Mouse (Mus musculus): ENCODE results near the gene Nceh1. TPM values are rescaled to one million over a fixed set of nuclear protein-coding genes. Genes with fewer than 3 reads are reported as not detected.

Nceh1 gene
- polyA plus RNA-seq, 1 experiment from 2014 or later: 3.0 TPM

DNA sequence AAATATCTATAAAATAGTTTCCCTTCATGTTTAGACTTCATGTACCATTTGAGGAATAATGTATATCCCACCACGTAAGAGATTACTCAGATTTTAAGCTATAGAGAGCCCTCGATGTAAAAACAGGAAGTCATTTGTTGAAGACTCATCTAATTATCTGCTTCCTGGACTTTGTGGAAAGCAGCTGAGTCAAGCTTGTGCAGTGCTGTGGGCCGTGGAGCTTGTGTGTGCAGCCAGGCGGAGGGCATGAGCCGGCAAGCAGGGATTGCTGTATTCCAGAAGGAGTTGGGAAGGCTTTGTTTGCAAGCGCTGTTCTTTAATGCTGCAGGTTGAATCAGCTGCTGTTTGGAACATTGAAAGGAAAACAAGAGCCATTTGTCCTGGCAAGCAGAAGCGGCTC is 27.5 kb downstream of the Nceh1 start:
- H3K4me2 ChIP-seq (replicated peaks; ENCODE audit: low read depth, low read length): no peak overlapping the region
- no peaks in the 10 kb centered on the region; the same call in 1 of the 2 replicates for H3K4me1 ChIP-seq (replicated peaks; ENCODE audit: control insufficient read depth, insufficient read depth, low read length)
- no peak for DNase-seq (ENCODE audit: low spot score)
- 64% methylated on average over 7 of the region's 7 CpGs for WGBS
- H3K9ac ChIP-seq (ENCODE audit: low read depth, low read length): no peak overlapping the region
- no peaks in the 10 kb centered on the region for H3K9me3 ChIP-seq (ENCODE audit: control insufficient read depth, low read length)
- H3K36me3 ChIP-seq (ENCODE audit: control insufficient read depth, insufficient read depth, low read length): no peaks in the 10 kb centered on the region
- no peak overlapping the region for H3K4me3 ChIP-seq (ENCODE audit: low read depth, low read length)
- H3K27me3 ChIP-seq (ENCODE audit: control insufficient read depth, insufficient read depth, low read length): no peaks in the 10 kb centered on the region
- H3K27ac ChIP-seq (ENCODE audit: low read depth, low read length): no peak overlapping the region
- no peak for ATAC-seq (ENCODE audit: low FRiP score)

DNA sequence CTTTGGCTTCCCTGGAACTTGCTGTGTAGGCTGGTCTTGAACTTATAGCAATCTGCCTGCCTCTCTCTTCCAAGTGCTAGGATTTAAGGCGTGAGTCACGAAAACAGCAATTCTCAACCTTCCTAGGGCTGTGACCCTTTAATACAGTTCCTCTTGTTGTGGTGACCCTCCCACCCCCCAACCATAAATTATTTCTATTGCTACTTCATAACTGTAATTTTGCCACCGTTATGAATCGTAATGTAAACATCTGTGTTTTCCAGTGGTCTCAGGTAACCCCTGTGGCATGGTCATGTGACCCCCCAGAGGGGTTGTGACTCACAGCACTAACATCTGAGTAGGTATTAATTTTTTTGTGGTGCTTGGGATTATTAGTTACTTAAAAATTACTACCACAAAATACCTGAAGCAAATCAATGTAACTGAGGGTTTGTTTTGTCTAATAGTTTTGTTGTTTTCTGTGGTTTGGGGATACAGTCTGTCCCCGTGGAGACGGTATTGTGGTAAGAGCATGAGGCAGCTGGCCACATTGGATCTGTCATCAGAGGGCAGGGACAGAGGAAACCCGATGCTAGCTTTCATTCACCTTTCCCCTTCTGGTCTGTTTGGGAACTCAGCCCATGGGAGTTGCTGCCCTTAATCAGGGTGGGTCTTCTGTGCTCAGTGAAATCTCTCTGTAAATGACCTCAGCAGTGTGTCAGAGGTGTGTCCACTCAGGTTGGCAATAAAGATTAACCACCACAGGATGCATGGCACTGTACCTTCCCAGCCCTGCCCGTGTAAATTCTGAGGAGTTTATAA is 31.5 kb downstream of the Nceh1 start:
- Histone ChIP-seq H3K36me3 (ENCODE audit: control insufficient read depth, insufficient read depth, low read length) (no peaks in the 10 kb centered on the region), H3K4me3 (ENCODE audit: low read depth, low read length) (no peak overlapping the region), H3K4me2 (replicated peaks; ENCODE audit: low read depth, low read length) (no peak overlapping the region), H3K27ac (ENCODE audit: low read depth, low read length) (no peak overlapping the region), H3K9ac (ENCODE audit: low read depth, low read length) (no peak overlapping the region), H3K4me1 (replicated peaks; ENCODE audit: control insufficient read depth, insufficient read depth, low read length) (no peaks in the 10 kb centered on the region), H3K9me3 (ENCODE audit: control insufficient read depth, low read length) (no peaks in the 10 kb centered on the region), H3K27me3 (ENCODE audit: control insufficient read depth, insufficient read depth, low read length) (no peaks in the 10 kb centered on the region)
- ATAC-seq (ENCODE audit: low FRiP score) (no peak), DNase-seq (ENCODE audit: low spot score) (no peak)
- WGBS: 77% methylated on average over 8 of the region's 8 CpGs

DNA sequence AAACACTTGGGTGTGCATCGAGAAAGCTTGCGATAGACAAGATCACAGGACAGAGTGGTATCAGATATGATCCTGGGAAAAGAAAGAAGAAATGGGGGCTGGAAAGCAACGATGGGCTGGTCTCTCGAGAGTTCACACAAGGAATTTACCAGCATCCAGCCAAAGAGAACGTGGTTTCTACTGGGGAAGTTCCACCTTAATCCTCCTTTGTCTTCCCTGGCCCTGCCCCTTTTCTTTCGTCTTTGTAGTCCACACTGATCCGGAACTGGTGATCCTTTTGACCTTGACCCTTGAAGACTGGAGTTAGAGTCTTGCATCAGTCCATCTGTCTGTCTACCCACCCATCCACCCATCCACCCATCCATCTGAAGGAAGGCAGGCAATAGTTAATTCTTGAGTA is 34.6 kb downstream of the Nceh1 start:
- Histone ChIP-seq H3K27ac (ENCODE audit: low read depth, low read length) (no peak overlapping the region), H3K4me1 (replicated peaks; ENCODE audit: control insufficient read depth, insufficient read depth, low read length) (no peaks in the 10 kb centered on the region), H3K4me3 (ENCODE audit: low read depth, low read length) (no peak overlapping the region), H3K4me2 (replicated peaks; ENCODE audit: low read depth, low read length) (no peak overlapping the region), H3K36me3 (ENCODE audit: control insufficient read depth, insufficient read depth, low read length) (no peaks in the 10 kb centered on the region), H3K27me3 (ENCODE audit: control insufficient read depth, insufficient read depth, low read length) (no peaks in the 10 kb centered on the region), H3K9me3 (ENCODE audit: control insufficient read depth, low read length) (no peaks in the 10 kb centered on the region), H3K9ac (ENCODE audit: low read depth, low read length) (no peak overlapping the region)
- DNase-seq (ENCODE audit: low spot score): no peak
- 87% methylated on average over 7 of the region's 7 CpGs for WGBS
- ATAC-seq (ENCODE audit: low FRiP score): no peak

DNA sequence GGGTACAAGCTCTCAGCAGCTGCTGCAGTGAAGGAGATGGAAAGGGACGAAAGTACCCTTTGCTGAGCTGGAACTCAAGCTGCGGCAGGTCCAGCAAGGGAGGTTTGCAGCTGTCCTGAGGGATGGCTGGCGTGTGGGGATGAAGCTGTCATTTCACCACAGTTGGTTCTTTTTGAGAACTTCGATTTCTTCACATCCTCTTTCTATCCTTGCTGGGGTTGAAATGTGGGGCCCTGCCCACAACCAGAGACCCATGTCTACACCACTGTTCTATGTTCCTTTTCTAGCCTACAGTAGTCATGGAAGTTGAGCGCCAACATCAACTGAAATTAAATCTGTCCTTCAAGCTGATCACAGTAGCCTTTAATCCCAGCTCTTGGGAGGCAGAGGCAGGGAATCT is 35.8 kb downstream of the Nceh1 start:
- Histone ChIP-seq H3K4me2 (replicated peaks; ENCODE audit: low read depth, low read length) (no peak overlapping the region), H3K36me3 (ENCODE audit: control insufficient read depth, insufficient read depth, low read length) (no peaks in the 10 kb centered on the region), H3K4me3 (ENCODE audit: low read depth, low read length) (no peak overlapping the region), H3K27ac (ENCODE audit: low read depth, low read length) (no peak overlapping the region), H3K9me3 (ENCODE audit: control insufficient read depth, low read length) (no peaks in the 10 kb centered on the region), H3K27me3 (ENCODE audit: control insufficient read depth, insufficient read depth, low read length) (no peaks in the 10 kb centered on the region), H3K4me1 (replicated peaks; ENCODE audit: control insufficient read depth, insufficient read depth, low read length) (no peaks in the 10 kb centered on the region), H3K9ac (ENCODE audit: low read depth, low read length) (no peak overlapping the region)
- ATAC-seq (ENCODE audit: low FRiP score) (no peak), DNase-seq (ENCODE audit: low spot score) (no peak)
- WGBS: 88% methylated on average over 5 of the region's 5 CpGs

- Histone ChIP-seq H3K27me3 (ENCODE audit: control insufficient read depth, insufficient read depth, low read length) (no peaks in the 10 kb centered on the region), H3K27ac (ENCODE audit: low read depth, low read length) (no peak overlapping the region), H3K4me1 (replicated peaks; ENCODE audit: control insufficient read depth, insufficient read depth, low read length) (no peaks in the 10 kb centered on the region), H3K9ac (ENCODE audit: low read depth, low read length) (no peak overlapping the region), H3K9me3 (ENCODE audit: control insufficient read depth, low read length) (no peaks in the 10 kb centered on the region), H3K4me2 (replicated peaks; ENCODE audit: low read depth, low read length) (no peak overlapping the region), H3K4me3 (ENCODE audit: low read depth, low read length) (no peak overlapping the region), H3K36me3 (ENCODE audit: control insufficient read depth, insufficient read depth, low read length) (no peaks in the 10 kb centered on the region)
- 67% methylated on average over 2 of the region's 2 CpGs for WGBS
- no peak for DNase-seq (ENCODE audit: low spot score)
- ATAC-seq (ENCODE audit: low FRiP score): no peak
These were observed 39.3 kb downstream of the Nceh1 start for GRCm38 (mm10) chr3:27222052-27222451.

DNA sequence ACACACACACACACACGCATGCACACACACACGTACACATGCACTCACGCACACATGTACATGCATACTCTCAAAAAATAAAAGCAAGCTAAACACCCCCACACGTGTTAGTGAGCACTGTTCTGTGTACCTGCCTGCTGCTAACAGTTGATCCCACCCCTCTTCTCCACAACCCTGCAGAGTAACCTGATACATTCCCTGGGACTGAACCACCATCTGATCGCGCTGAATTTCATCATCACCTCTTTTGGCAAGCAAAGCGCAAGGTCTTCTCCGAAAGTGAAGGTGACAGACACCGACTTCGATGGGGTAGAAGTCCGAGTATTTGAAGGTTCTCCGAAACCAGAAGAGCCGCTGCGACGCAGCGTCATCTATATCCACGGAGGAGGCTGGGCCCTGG is 39.7 kb downstream of the Nceh1 start:
- H3K9me3 ChIP-seq (ENCODE audit: control insufficient read depth, low read length): no peaks in the 10 kb centered on the region
- no peak for DNase-seq (ENCODE audit: low spot score)
- H3K9ac ChIP-seq (ENCODE audit: low read depth, low read length): no peak overlapping the region
- no peak overlapping the region for H3K4me3 ChIP-seq (ENCODE audit: low read depth, low read length)
- no peak for ATAC-seq (ENCODE audit: low FRiP score)
- no peaks in the 10 kb centered on the region for H3K27me3 ChIP-seq (ENCODE audit: control insufficient read depth, insufficient read depth, low read length)
- H3K4me2 ChIP-seq (replicated peaks; ENCODE audit: low read depth, low read length): no peak overlapping the region
- H3K4me1 ChIP-seq (replicated peaks; ENCODE audit: control insufficient read depth, insufficient read depth, low read length): no peaks in the 10 kb centered on the region
- 80% methylated on average over 17 of the region's 17 CpGs for WGBS
- no peaks in the 10 kb centered on the region for H3K36me3 ChIP-seq (ENCODE audit: control insufficient read depth, insufficient read depth, low read length)
- H3K27ac ChIP-seq (ENCODE audit: low read depth, low read length): no peak overlapping the region

GRCm38 (mm10) chr3:27227629-27228453 is 45.1 kb downstream of the Nceh1 start:
- Histone ChIP-seq H3K27me3 (ENCODE audit: control insufficient read depth, insufficient read depth, low read length) (no peaks in the 10 kb centered on the region), H3K9ac (ENCODE audit: low read depth, low read length) (no peak overlapping the region), H3K27ac (ENCODE audit: low read depth, low read length) (no peak overlapping the region), H3K4me3 (ENCODE audit: low read depth, low read length) (no peak overlapping the region), H3K4me2 (replicated peaks; ENCODE audit: low read depth, low read length) (no peak overlapping the region), H3K4me1 (replicated peaks; ENCODE audit: control insufficient read depth, insufficient read depth, low read length) (no peaks in the 10 kb centered on the region), H3K9me3 (ENCODE audit: control insufficient read depth, low read length) (no peaks in the 10 kb centered on the region), H3K36me3 (ENCODE audit: control insufficient read depth, insufficient read depth, low read length) (no peaks in the 10 kb centered on the region)
- WGBS: 83% methylated on average over 3 of the region's 3 CpGs
- ATAC-seq (ENCODE audit: low FRiP score) (no peak), DNase-seq (ENCODE audit: low spot score) (no peak)

GRCm38 (mm10) chr3:27228530-27229309 is 46.0 kb downstream of the Nceh1 start:
- ATAC-seq (ENCODE audit: low FRiP score): no peak
- Histone ChIP-seq H3K27ac (ENCODE audit: low read depth, low read length) (no peak overlapping the region), H3K4me2 (replicated peaks; ENCODE audit: low read depth, low read length) (no peak overlapping the region), H3K4me1 (replicated peaks; ENCODE audit: control insufficient read depth, insufficient read depth, low read length) (no peaks in the 10 kb centered on the region), H3K36me3 (ENCODE audit: control insufficient read depth, insufficient read depth, low read length) (no peaks in the 10 kb centered on the region), H3K4me3 (ENCODE audit: low read depth, low read length) (no peak overlapping the region), H3K9ac (ENCODE audit: low read depth, low read length) (no peak overlapping the region), H3K9me3 (ENCODE audit: control insufficient read depth, low read length) (no peaks in the 10 kb centered on the region), H3K27me3 (ENCODE audit: control insufficient read depth, insufficient read depth, low read length) (no peaks in the 10 kb centered on the region)
- WGBS: 79% methylated on average over 11 of the region's 11 CpGs
- DNase-seq (ENCODE audit: low spot score): peak; percentile 33

All from hindbrain, embryonic 11.5 days (tissue).